Mouse (Mus musculus): ENCODE measurements at regions not wholly inside any gene's neighbourhood (a gene's known extent, or its start where the extent isn't known, plus 50 kb on each side); places are given as distances from the start of the nearest gene placed in this dataset.

GRCm38 (mm10) chr17:61768361-61768760 lies 1112.8 kb downstream of the Efna5 start:
- H3K27ac ChIP-seq (ENCODE audit: low read depth, low read length) = no peak overlapping the region
- H3K4me3 ChIP-seq (ENCODE audit: low read depth, low read length) = no peak overlapping the region
- H3K4me2 ChIP-seq (ENCODE audit: low read depth, low read length) = no peak overlapping the region
- no peaks in the 10 kb centered on the region for H3K36me3 ChIP-seq (ENCODE audit: control insufficient read depth, insufficient read depth, low read length)
- ATAC-seq (ENCODE audit: low read depth) = no peak
- no peak overlapping the region for H3K9ac ChIP-seq (replicated peaks; ENCODE audit: low read depth, low read length)
- H3K27me3 ChIP-seq (ENCODE audit: control insufficient read depth, insufficient read depth, low read length) = no peaks in the 10 kb centered on the region
- no peaks in the 10 kb centered on the region for H3K9me3 ChIP-seq (ENCODE audit: control insufficient read depth, low read length)
- H3K4me1 ChIP-seq (ENCODE audit: control insufficient read depth, insufficient read depth, low read length) = no peaks in the 10 kb centered on the region

DNA sequence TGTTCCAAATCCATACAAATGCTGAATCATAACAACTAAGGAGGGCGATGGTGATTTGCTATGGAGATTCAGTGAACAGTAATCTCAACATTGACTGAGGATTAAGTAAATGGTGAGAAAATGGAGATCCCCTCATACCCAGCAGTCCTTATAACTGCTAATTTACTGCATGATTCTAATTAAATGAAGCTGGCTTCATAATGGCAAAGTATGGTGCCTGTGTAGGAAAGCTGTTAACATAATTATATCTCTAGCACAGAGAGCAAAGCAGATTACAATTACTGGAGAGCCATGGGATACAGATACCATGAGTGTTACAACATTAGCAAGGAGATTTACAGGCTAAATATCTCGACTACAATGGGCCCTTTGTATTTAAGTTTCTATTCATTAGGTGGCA lies 1116.0 kb downstream of the Efna5 start:
- no peaks in the 10 kb centered on the region for H3K4me1 ChIP-seq (ENCODE audit: control insufficient read depth, insufficient read depth, low read length)
- ATAC-seq (ENCODE audit: low read depth) = peak; percentile 60; the same call in 1 of the 2 replicates
- H3K4me3 ChIP-seq (ENCODE audit: low read depth, low read length) = no peak overlapping the region
- H3K9me3 ChIP-seq (ENCODE audit: control insufficient read depth, low read length) = no peaks in the 10 kb centered on the region
- WGBS = 38% methylated on average over 2 of the region's 2 CpGs
- no peak overlapping the region for H3K4me2 ChIP-seq (ENCODE audit: low read depth, low read length)
- H3K9ac ChIP-seq (replicated peaks; ENCODE audit: low read depth, low read length) = no peak overlapping the region
- no peaks in the 10 kb centered on the region for H3K36me3 ChIP-seq (ENCODE audit: control insufficient read depth, insufficient read depth, low read length)
- no peak overlapping the region for H3K27ac ChIP-seq (ENCODE audit: low read depth, low read length)
- no peaks in the 10 kb centered on the region for H3K27me3 ChIP-seq (ENCODE audit: control insufficient read depth, insufficient read depth, low read length)

Measured in neural tube, embryonic 14.5 days (tissue).